Mouse (Mus musculus): ENCODE measurements around the gene Ndrg2.

- TF ChIP-seq TAL1 (IDR thresholded peaks at IDR 0.05; ENCODE audit: low read length) (no peak), GATA1 (IDR thresholded peaks at IDR 0.05; ENCODE audit: low read length) (no peak)
These were observed 17.3 kb downstream of the Ndrg2 start for GRCm38 (mm10) chr14:51896539-51897170.
